Mouse (Mus musculus): ENCODE results near the gene Tff3. TPM values are rescaled to one million over a fixed set of nuclear protein-coding genes. Genes with fewer than 3 reads are reported as not detected.

The Tff3 gene
- not detected for polyA plus RNA-seq (2017; shearing (Covaris generic))

DNA sequence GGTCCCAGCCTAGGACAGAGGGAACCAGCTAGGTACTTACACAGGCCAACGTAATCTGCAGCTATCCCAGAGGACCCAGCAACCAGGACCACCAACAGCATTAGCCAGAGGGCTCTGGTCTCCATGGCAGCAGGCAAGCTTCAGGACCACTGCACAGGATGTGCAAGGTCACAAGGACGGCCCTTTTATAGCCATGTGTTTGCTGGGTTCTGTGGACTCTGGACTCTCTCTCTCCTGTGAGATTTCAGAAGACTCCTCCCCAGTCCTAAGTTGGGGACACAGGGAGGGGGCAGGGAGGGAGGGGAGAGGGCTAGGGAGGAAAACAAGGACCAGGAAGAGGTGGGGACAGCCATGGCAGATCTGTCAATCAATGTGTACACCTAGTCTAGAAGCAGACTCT is at the start of gene Tff3:
Gene Tff3, minus strand, starts transcription at position 195 of the 400 bp plus-strand sequence.

GRCm38 (mm10) chr17:31165127-31165526 is 35.7 kb upstream of the Tff3 start, which contains the start of gene Tff1:
Tff1 (minus strand) TSS chr17:31165277.

DNA sequence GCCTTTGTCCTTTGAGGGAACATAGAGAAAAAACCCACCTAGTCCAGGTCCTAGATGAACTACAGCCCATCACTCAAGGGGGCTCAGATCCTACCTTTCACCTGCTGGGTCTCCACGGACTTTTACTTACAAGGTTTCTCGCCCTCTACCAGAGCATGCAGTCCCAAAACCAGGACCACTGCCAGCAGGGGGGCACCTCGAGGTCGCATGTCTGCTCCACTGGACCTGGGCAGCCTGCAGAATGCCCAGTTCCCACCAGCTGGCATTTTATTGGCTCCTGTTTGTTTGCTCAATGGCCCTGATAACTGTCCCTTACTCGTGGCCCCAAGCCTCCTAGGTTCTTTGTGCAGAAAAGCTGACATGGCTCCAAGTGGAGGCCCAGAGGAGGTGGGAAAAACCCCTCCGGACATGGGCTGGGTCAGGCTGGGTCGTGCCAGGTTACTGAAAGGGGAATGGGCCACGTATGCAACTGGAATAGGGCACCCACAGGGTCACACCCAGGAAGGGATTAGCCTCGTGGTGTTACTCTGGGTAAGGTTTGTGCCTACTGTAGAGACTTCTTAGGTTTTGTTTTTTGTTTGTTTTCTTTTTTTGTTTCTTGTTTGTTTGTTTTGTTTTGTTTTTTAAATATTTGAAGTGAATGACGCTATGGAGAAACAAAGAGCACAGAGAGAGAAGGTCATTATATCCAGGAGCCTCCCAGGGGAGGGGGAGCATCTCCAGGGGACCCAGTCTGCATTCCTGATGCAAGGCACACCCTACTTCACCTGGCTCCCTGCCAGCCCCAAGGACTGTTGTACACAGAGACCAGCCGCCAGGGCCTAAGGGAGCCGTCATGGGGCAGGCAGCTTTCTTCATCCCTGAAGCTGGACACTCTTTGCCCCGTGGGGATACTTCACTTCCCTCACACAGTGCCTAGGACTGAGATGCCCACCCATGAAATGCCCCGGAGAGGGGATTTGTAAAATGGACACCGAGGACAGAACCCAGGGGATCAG is 14.9 kb upstream of the Tff3 start, which contains the start of gene Tff2:
Gene Tff2, minus strand, starts transcription at position 243 of the 998 bp plus-strand sequence.

Other genes with a start within 250 kb of the Tff3 start
- 0.40 TPM for gene Glp1r, start 227.8 kb downstream of the Tff3 start, polyA plus RNA-seq (2017; shearing (Covaris generic))
- gene Umodl1, start 175.0 kb downstream of the Tff3 start, polyA plus RNA-seq (2017; shearing (Covaris generic)): not detected
- gene Abcg1, start 72.0 kb downstream of the Tff3 start, polyA plus RNA-seq (2017; shearing (Covaris generic)): 20.0 TPM
- gene Tff2, start 14.6 kb upstream of the Tff3 start, polyA plus RNA-seq (2017; shearing (Covaris generic)): not detected
- gene Tff1, start 35.6 kb upstream of the Tff3 start, polyA plus RNA-seq (2017; shearing (Covaris generic)): not detected
- not detected for gene Tmprss3, start 69.3 kb upstream of the Tff3 start, polyA plus RNA-seq (2017; shearing (Covaris generic))
- 207 TPM for gene Ubash3a, start 78.2 kb upstream of the Tff3 start, polyA plus RNA-seq (2017; shearing (Covaris generic))
- 0.88 TPM for gene Rsph1, start 147.7 kb upstream of the Tff3 start, polyA plus RNA-seq (2017; shearing (Covaris generic))
- 59.2 TPM for gene Slc37a1, start 157.1 kb upstream of the Tff3 start, polyA plus RNA-seq (2017; shearing (Covaris generic))

All from effector memory CD4-positive, alpha-beta T cell, adult 7 months (primary cell).